19 mouse cellular contexts compared by ENCODE assay signal in the genomic region with DNA sequence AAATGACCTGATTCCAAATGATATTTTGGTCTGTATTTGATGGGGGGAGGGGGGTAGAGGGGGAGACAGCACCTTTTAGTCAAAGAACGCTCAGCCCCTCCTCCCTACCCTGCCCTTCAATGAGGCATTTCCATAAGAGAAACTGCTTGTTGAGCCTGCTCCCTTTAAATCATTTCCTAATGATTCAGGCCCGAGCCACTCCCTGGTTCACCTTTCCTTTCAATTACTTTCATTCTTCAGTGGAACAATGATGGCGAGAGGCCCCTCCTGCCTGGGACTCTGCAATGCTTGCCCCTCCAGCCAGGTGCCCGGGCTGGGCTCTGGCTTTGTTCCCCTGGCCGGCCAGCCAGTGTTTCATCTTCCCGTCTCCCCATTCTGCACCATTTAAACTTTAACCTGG.
"Had no signal": no experiment of that assay in that cellular context is flagged by ENCODE, and none has a peak within 500 bp of the region (broad histone marks: within the 10 kb centered on the region; RNA-seq: fewer than 3 reads in every experiment).

No protein-coding gene starts in this region.

- H3K27ac ChIP-seq: kidney, postnatal 0 days; left cerebral cortex, adult 2 months; liver, embryonic 13.5 days; neural tube, embryonic 12.5 days; neural tube, embryonic 15.5 days; stomach, embryonic 15.5 days had no signal

- ATAC-seq: intestine, embryonic 16.5 days; lung, postnatal 0 days had no signal

- H3K9ac ChIP-seq: liver, embryonic 13.5 days; lung, embryonic 14.5 days; neural tube, embryonic 12.5 days; neural tube, embryonic 15.5 days; stomach, embryonic 15.5 days had no signal

- H3K4me3 ChIP-seq: left cerebral cortex, adult 2 months; liver, embryonic 13.5 days; megakaryocyte, embryonic 14.5 days; neural tube, embryonic 12.5 days; neural tube, embryonic 15.5 days; stomach, embryonic 15.5 days had no signal

- DNase-seq: kidney, adult 18-20 months; kidney, adult 9 months; kidney, postnatal 36 days; layer of hippocampus, postnatal 36 days; liver, embryonic 13.5 days; lung, embryonic 14.5 days; lung, postnatal 36 days; midbrain, embryonic 14.5 days; thymus, adult 18-20 months; thymus, postnatal 36 days had no signal

- H3K27me3 ChIP-seq: liver, embryonic 13.5 days; megakaryocyte, embryonic 14.5 days; neural tube, embryonic 12.5 days; neural tube, embryonic 15.5 days; stomach, embryonic 15.5 days had no signal

- H3K36me3 ChIP-seq: liver, embryonic 13.5 days; neural tube, embryonic 12.5 days; neural tube, embryonic 15.5 days; stomach, embryonic 15.5 days had no signal

- H3K4me1 ChIP-seq: liver, embryonic 13.5 days; neural tube, embryonic 12.5 days; neural tube, embryonic 15.5 days; stomach, embryonic 15.5 days had no signal

- H3K4me2 ChIP-seq: liver, embryonic 13.5 days; lung, embryonic 14.5 days; midbrain, embryonic 11.5 days; neural tube, embryonic 12.5 days; neural tube, embryonic 15.5 days; stomach, embryonic 15.5 days had no signal

- H3K9me3 ChIP-seq: liver, embryonic 13.5 days; neural tube, embryonic 12.5 days; neural tube, embryonic 15.5 days; stomach, embryonic 15.5 days had no signal
